Mouse (Mus musculus) gonadal fat pad, adult 2 months (tissue): ENCODE results near the gene Tent4a. TPM values are rescaled to one million over a fixed set of nuclear protein-coding genes. Genes with fewer than 3 reads are reported as not detected.
"Not testable (repeated sequence)": the region's sequence is repeated elsewhere in the genome, so short reads cannot be mapped to it uniquely, and the experiment has no call there.

Source experiments
- DNase-seq: peaks from one replicate; pipeline ENCODE4 v3.0.0-alpha.2; 2012; ENCODE audit warnings: low read depth
- polyA plus RNA-seq: library from polyadenylated mRNA; depleted of rRNA; stranded (reverse); fragments of >200 nt; gene quantifications from 2 replicates; pipeline ENCODE4 v1.2.3, GENCODE M21; 2012; rRNA removed

Gene Tent4a
- polyA plus RNA-seq, result 11.0 and 11.9 TPM in 2 replicates

DNA sequence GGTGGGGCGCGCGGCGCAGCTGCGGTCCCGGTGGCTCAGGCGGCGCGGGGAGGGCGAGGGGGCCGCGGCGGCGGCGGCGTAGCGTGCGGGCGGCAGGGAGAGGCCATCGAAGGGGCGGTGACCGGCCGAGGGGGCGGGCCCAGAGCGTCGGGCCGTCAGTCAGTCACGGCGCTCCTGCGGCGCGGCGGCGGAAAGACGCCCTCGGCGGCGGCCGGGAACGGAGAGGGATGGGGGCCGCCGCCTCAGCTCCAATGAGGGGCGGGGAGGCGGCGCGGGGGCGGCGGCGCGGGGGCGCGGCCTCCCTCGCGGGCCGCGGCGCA is at the start of gene Tent4a:
Gene Tent4a (minus strand): TSS at position 284 of the 320 bp plus-strand sequence.
- DNase-seq, result no peak

DNA sequence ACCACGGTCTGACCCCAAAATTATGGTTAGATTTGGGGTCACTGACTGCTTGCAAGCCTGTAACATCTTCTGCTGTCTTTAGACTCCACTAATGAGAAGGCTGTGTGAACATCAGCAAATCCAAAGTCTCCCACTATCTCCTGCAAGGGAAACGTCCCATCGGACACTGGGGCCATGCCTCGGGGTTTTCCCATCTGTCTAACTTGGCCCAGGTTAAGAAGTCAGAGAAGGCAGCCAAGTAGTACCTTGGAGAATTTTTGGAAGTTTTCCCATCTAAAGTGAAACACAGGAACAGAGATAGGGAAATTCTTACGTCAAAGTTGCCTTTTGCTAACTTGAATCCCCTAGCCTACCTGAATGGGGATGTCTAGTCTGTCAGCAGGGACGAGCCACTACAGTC is 49.2 kb upstream of the Tent4a start:
- no peak for DNase-seq

DNA sequence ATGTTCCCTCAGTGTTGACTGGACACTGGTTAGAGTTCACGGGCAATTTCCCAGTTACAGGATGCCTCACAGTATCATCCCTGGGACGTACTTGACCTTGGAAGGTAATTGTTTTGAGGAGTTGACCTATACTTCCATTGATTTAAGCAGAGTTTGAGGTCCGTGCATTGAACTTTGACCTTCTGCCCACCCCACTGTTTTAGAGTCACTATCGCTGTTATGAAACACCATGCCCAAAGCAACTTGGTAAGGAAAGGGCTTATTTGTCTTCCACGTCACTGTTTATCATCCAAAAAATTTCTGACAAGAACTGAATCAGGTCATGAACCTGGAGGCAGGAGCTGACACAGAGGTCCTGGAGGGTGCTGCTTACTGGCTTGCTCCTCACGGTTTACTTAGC is 48.0 kb upstream of the Tent4a start:
- no peak for DNase-seq

DNA sequence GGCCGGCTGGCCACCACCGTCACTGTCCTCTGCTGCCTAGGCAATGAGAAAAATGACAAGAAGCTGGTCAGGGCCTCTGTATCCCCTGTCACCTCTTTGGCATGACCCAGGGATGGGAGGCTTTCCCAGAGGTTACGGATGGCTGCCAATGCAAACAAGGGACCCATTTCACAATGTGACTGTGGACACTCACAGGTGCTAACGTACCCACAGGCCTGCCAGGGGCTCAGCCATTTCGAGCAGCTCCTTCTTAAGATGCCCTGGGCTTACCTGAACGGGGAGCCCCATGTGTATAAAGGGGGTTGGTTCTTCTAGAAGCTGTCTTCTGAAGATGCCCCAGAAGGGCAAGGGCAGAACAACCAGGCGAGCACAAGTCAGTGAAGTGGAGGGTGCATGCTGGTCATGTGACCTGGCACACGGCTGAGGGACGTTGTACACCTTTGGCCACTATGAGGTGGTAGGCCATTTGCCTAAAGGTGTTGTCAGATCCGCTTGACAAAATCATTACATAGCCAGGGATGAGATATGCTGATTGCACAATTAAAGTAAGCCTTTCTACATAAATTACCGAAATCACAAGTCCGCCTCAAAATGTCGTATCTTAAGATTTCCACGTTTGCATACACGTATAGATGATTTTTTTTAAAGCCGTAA is 42.9 kb upstream of the Tent4a start:
- no peak for DNase-seq

DNA sequence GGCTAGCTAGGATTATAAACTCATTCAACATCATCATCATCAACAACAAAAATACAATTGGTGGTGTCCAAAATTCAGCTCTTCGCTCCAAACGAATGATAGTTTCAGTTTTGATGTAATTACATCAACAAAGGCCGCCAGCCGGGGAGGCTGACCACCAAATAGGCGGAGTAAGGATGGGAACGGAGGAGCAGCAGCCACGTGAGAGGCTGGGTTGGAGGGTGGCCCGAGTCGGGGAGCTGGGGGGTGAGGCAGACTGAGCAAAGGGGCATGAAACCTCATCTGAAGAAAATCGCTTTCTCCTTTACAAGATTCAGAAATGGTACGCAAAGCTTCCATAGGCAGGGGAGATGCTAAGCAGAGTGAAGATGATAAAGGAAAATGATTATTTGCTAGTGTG is 42.3 kb upstream of the Tent4a start:
- DNase-seq, result no peak

DNA sequence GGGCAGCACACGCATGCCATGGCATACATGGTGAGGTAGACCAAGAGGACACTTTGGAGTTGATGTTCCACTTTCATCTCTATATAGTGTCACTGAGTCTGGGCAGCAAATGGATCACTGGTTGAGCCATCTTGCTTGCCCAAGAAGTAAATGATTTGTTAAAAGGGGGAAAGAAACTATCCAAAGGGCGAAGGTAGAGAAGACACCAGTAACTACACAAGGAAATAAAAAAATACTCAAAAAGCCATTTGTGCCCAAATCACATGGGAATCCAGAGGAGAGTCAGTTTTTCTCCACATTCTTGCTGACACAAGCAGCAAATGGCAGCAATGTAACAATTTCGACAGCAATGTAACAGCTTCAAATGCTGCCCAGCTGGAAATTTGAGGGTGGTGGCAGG is 38.2 kb upstream of the Tent4a start:
- no peak for DNase-seq

DNA sequence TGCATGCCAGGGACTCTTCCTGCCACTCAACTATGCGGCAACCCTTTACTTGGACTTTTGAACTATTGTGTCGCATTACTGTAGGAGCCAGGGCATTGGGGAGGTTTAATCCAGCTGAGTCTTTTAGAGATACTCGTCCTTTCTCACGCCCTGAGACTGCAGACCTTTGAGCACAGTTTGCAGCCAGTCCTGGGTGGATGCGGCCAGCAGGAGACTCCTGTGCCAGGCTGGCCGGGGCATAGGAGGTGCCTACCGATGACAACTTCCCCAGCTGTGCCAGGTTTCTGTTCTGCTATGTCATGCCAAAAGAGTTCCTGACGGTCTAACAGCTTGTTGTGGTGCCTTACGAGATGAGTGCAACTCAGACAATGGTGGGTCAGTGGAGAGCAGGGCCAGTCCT is 34.8 kb upstream of the Tent4a start:
- DNase-seq, result no peak

DNA sequence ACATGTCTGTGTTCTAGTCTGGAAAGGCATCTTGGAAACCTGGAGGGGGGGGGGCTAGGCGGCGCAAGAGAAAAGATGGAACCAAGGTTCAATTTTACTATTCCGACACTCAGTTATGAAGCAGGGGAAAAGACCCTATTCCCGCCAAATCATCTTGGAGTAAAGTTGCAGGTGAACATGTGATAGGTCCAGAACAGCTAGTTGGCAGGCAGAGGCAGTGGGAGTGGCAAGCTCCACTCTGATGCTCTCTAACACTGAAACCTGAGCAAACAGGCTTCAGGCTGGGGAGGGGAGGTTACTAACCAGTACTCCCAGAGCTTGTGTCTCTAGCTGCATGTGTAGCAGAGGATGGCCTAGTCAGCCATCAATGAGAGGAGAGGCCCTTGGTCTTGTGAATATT is 31.0 kb upstream of the Tent4a start:
- not testable (repeated sequence) for DNase-seq

DNA sequence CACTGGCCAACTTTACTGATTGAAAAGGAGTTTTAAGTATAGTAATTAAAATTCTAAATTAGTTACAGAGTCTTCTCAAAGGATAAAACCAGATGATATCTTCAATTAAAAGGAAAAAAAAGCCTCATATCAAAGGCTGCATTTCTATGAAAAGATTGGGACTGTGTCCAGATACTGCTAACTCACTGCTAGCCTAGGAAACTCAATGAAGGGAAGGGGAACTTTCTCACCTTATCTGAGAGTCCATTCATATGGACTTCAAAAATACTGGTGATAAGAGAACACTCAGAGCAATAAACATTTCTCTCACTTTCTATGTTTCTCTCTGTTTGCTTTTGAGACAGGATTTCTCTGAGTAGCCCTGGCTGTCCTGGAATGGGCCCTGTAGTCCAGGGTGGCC is 30.2 kb upstream of the Tent4a start:
- DNase-seq, result no peak

DNA sequence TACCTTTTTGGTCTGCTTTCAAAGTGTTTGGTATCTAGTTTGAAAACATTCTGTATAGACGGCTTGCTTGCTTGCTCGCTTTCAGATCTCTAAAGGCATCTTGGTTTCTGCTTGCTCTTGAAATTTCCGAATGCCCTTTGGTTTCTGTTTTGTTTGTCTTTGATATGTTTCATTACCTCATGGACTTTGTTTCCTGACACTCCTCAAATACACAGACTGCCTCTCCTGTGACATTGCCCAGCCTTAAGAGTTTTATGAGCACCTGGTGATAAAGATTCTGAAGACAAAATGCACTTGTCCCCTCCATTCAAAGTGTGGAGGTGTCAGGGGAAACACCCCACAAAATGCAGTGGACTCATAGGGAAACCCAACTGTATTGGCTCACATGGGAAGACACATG is 29.5 kb upstream of the Tent4a start:
- no peak for DNase-seq

DNA sequence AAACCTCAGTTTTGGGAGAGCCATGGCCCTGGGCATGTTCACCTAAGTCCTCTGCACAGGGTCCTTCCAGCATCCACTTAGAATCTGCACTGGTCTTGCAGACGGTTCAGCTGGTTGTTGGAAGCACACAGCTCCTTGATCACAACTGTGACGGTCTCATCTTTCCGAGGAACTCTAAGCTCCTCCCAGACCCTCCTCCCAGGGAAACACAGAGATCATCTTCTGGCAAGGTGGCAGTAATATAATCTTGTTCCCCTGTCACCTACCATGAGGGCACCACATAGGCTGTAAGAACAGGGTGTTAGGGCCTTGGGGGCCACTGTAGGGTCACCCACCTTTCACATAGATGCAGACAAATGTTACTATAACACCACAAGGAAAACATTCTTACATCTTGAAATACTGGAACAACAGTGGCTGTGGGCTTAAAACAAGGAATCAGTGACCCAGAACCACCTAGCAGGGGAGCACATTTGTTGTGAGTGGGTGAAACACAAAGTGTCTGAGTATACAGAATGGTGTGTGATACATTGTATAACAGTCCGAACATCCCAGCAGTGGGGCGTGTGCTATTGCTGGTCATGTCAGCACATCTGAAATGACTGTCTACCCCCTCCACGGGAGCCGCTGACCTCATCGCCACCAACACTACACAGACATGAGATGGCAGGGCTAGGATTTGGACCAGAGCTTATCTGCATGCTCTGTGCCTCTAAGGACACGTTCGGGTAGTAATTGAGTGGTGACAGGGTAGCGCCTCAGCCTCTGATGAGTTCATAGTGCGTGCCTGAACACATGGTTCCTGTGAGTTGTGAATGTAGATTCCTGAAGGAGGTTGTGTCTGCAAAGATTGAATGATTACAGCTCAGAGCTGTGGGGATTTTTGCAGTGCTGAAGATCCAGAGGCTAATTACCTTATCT is 28.5 kb upstream of the Tent4a start:
- no peak for DNase-seq

DNA sequence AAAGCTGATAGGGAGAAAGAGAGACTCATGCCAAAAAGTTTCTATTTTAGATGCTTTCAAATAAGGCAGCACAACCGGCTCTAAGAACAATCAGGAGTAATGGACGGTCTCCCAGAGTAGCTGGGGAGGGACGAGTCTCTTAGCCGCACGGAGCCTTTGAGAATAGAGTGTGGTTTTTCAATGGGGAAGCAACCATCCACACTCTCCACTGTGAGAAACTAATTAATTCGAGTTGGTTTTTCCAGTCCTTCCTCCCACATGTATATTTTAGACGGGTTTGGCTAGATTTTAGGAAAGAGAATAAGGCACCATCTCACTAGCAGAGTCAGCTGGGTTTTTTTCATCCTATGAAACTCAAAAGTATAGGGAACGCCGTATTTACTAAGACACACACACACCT is 27.6 kb upstream of the Tent4a start:
- no peak for DNase-seq

DNA sequence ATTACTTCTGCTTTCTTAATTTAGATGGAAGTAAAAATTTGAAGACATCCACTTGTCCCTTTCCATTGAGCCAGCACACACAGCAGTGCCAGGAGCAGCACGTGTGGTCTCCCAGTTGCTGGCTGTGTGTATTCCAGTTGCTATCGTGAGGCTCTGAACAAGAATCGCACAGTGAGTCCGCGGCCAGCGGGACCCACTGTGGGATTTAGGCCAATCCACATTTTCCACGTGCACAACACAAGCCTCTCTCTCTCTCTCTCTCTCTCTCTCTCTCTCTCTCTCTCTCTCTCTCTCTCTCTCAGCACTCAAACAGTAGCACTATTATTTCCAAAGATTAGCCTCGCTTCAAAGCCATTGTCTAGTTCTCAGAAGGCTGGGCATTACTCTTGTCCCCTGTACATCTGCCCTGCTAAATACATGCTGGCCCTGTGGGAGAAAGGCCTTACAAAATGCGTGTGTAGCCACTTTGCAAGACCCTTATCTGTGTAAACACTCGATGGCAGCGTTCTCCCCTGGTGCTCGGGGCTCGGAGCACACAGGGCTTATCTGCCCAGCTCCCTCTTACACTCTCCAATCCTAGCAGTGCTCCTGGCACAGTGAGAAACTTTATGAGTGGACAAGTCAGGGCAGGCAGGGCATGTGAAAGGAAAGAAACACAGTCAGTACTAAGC is 25.0 kb upstream of the Tent4a start:
- DNase-seq, result no peak

DNA sequence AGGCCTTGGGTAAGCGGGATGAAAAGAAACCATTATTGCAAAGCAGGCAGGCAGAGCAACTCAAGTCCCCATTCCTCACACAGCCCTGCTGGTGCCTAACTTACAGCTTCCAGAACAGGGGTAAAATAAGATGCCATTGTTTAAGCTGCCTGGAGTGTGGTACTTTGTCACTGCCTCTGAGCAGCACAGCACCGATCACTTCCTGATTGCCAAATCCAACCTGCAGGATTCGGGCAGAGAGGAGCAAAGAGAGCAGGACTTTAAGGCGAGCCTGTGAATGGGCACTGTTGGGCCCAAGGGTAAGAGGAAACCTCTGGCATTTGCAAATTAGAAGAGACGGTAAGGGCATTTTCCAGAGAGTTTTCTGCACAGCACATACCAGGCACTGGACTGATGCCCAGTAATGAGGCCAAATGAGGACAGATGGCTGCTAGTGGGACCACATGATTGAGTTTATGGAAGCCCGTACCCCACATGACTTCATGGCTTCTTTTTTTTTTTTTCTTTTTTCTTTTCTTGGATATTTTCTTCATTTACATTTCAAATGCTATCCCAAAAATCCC is 23.8 kb upstream of the Tent4a start:
- DNase-seq, result no peak

DNA sequence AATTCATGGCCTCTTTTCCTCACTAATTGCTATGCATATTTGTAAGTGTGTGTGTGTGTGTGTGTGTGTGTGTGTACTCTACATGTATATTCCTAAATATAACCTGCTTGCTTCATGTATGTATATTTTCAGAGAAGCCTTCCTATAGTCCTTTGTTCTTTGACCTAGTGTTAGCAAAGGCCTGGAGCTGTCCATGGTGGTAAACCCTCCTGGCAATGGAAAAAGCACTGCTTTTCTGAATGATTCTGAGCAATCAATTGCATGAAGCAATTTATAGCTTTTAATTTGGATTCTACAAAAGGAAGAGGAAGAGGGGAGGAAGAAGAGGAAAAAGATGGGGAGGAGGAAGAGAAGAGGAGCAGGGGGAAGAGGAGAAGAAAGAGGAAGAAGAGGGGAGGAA is 22.3 kb upstream of the Tent4a start:
- DNase-seq, result no peak

DNA sequence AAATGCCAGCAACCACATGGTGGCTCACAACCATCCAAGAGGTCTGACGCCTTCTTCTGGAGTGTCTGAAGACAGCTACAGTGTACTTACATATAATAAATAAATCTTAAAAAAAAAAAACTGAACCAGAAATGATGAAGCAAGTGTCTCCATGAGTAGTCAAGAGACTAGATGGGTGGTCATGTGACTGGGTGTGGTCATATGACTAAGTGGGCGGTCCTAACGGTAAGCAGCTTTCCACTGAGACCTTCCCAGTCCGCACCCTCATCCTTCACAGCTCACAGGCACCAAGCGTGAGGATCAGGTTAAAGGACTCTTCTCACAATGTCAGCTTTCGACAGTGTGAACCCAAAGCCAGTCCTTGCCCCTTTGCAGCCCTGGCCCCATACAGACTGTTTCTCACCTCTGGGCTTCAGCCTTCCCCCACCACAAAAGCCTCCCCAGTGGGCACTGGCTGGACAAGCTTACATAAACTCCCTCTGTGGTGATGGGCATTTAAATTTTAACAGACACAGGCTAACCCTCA is 21.6 kb upstream of the Tent4a start:
- DNase-seq, result no peak

DNA sequence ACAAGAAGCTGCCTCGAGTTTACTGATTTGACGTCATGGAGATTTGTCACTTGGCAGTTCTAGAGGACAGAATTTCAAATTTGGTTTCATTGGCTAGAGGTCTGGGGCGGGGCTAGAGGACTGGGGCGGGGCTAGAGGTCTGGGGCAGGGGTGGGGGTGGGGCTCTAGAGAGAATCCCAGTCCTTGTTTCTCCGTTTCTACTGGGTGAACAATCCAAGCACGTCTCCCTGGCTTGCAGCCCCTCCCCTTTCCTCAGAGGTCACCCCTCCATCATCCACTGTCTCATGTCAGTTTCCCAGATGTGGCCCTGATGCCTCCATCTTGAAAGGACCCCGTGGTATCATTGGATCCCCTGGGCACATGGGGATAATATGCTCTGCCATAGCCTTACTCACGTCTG is 20.6 kb upstream of the Tent4a start:
- no peak for DNase-seq

DNA sequence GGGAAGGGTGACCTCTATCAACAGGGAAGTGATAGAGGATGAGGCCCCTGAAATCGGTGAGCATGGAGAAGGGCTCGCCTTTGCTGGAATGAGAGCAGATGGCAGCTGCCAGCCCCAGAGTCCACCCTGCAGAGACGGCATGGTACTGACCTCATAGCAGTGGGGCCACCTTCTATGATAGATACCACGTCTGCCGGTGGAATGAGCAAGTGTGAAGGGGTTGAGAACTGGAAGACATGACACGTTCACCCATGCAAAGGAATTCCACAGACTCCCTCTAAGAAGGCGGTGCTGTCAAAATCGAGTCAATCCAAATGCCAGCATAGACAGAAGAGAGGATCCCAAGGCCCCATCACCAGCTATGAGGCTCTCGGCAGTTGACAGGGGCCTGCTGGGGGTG is 19.8 kb upstream of the Tent4a start:
- no peak for DNase-seq

DNA sequence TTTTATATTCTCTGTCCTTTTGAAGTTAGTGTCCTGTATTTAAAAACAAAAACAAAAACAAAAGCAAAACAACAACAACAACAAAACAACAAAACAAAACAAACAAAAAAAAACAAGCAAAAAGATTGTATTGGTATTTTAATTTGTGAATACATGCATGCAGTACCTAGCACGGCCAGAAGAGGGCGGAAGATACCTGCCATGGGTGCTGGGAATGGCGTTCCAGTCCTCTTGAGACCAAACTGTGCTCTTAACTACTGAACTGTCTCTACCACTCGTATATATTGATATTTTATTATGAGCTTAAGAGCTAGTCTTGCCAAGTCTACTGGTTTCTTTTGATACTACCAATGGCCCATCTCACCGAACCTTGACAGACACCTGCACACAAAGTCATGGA is 18.6 kb upstream of the Tent4a start:
- no peak for DNase-seq

DNA sequence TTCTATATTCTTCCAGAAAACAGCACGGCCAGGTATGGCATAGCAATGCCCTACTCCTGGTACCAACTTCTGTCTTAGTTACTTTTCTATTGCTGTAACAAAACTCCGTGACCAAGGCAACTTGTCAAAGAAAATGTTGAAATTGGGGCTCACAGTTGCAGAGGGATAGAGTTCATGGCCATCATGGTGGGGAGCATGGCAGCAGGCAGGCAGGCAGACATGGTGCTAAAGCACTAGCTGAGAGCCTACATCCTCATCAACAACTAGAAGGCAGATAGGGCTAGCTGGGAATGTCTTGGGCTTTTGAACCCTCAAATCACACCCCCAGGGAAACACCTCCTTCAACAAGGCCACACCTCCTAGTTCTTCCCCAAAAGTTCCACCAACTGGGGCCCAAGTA is 16.4 kb upstream of the Tent4a start:
- DNase-seq, result no peak

DNA sequence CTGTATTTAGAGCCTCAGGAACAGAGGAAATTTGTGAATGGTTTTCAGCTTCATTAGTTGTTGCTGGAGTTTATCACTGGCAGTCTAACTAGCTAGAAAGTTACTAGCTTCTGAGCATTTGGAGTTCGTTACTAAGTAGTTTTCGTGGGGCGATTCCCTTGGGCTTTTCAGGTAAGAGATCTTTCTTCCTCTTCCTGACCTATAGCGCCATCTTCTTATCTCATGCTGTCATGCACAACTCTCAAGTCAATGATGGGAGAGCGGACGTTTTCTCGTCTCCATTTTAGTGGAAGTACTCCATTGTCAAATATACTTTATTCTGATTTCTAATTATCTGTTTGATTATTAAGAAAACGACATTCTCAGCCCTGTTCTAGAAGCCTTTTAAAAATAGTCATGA is 15.6 kb upstream of the Tent4a start:
- no peak for DNase-seq

DNA sequence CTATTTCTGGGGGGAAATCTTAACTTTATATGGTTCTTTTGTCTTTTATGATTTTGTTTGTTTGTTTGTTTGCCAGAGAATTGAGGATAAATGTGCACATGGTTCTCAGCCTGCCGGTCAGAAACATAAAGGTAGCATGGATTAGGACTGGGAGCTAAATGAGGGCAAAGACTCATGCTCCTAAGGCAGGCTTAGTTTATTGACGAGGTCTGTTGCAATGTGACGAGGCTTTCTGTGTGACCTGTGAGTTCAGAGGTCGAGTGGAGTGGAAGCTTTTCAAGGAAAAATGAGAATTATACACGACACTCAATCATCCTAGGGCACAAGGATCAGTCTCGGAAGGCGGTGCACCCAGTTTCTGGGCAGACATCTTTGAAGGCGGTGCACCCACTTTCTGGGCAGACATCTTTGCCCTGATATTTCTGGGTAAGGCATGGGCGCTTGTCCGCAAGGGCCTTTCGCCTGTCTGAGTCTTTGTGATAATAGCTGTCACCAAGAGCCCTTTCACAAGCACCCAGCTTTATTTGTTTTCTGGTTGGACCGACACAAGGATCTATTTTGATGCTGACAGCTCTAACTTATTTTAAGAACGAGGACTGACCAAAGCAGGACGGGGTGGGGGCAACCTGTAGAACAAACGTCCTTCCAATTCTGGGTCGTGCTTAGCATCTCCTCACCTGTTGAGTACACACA is 13.2 kb upstream of the Tent4a start:
- DNase-seq, result no peak
